Mouse (Mus musculus) right cerebral cortex, postnatal 36 days (tissue): ENCODE measurements around the gene Mogat1.
A peak's percentile ranks its signal among the peaks of the same experiment; 100 is the strongest.
"Not testable (repeated sequence)": the region's sequence is repeated elsewhere in the genome, so short reads cannot be mapped to it uniquely, and the experiment has no call there.

Experiments used
- DNase-seq, 2 experiments: peaks; one replicate each; pipeline ENCODE4 v3.0.0; 2022; ENCODE audit warnings: low spot score in 2 of 2, mixed read lengths in 1 of 2

Mogat1 gene

DNA sequence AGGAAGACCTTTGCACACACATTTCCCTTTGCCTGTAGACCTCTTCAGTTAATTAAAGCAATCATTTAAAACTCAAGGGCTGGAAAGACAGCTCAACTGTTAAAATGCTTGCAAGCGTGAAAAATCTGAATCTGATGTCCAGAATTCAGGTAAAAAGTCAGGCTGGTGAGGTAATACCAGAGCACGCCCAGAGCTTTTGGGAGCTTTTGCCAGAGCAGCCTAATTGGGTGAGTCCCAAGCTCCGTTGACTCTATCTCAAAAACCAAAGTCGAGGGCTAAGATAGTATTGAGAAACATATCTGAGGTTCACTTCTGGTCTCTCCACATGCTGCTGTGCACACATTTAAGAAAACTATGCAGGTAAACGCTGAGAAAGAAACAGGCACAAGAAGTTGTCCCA is at the start of gene Mogat1:
TSS of gene Mogat1 (plus strand) at position 130 of the 400 bp plus-strand sequence.
- no peak for DNase-seq

DNA sequence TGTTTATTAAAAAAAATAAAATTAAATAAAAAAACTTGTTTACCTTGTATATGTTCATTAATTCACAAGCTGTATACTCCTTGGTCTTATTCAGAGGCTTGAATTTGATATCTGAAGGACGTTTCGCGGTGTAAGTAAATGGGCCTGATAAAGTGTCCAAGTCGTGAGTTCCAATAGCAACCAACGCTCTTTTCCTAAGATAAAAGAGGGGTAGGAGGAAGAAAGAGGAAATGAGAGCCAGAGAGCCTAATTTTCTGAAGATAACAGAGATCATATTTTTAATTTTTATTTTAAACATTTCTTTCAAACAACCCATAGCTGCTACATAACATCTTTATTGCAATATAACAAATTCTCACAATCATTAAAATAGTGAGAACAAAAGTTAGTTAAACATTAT is 38.4 kb upstream of the Mogat1 start:
- no peak for DNase-seq

DNA sequence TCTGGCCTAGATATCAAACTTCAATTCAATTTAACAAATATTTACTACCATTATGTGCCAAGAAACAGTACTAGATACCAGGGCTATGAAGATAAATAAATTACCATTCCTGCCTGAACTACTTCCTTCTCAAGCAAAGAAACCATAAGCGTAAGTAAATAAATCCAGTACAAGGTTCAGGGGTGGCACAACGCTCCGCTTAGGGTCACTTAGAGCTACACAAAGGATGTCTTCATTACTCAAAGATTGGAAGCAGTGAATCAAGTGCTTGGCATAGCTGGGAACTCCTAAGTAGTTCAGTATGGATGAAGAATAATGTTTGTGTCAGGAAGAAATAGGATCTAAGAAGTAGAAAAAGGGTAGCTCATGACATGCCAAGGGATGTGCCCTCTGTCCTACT is 27.4 kb upstream of the Mogat1 start:
- DNase-seq = no peak

GRCm38 (mm10) chr1:78484361-78484760 is 26.4 kb upstream of the Mogat1 start:
- no peak for DNase-seq

- no peak for DNase-seq
These were observed 22.4 kb upstream of the Mogat1 start for GRCm38 (mm10) chr1:78488427-78488751.

- DNase-seq = peak; percentile 77 to 84
These were observed 21.9 kb upstream of the Mogat1 start, which contains the start of gene Farsb for GRCm38 (mm10) chr1:78488752-78489492. TSS of gene Farsb (minus strand) at chr1:78488897.

- no peak for DNase-seq
These were observed 20.6 kb upstream of the Mogat1 start for GRCm38 (mm10) chr1:78490143-78490542.

GRCm38 (mm10) chr1:78501036-78501435 is 9.8 kb upstream of the Mogat1 start:
- no peak for DNase-seq

GRCm38 (mm10) chr1:78501856-78502255 is 8.9 kb upstream of the Mogat1 start:
- not testable (repeated sequence) for DNase-seq

DNA sequence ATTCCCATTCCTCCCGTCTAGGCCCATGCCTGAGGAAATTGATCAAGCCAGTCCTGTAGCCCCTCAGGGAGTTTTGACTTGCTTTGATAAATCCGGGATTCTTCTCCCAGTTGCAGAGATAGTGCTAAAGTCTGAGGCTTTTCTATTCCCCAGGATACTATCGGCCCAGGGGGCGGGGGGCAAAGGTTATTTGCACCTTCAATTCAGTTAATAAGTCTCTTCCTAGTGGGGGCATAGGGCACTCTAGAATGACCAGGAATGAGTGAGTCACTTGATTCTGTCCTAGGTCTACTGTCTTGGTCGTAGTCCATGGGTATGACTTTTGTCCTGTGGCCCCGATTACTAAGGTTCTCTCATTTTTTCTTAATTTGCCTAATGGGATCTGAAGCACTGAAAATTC is 8.3 kb upstream of the Mogat1 start:
- no peak for DNase-seq

DNA sequence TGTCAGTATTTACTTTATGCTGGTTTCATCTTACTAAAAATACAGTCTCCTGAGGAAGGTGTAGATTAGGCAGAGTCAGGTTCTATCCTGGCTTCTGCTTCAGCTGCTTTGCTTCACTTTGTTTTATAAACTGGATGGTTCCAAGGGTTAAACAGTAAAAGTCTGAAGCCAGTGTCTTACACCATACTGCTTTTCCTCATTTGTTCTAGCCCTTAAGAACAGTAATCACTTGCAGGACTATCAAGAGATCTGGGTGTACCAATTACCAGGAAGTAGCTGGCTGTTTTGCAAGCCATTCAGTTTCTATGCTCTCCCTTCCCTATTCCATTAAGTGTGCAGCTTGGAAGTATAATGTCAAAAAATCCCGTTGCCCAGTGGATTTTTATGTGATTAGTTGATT is 3.7 kb upstream of the Mogat1 start:
- no peak for DNase-seq

- no peak for DNase-seq
These were observed 900 bp downstream of the Mogat1 start, which contains the start of gene BC035947 for GRCm38 (mm10) chr1:78511621-78512160. TSS of gene BC035947 (minus strand) at chr1:78512158.

- DNase-seq = no peak
These were observed 2.0 kb downstream of the Mogat1 start for GRCm38 (mm10) chr1:78512756-78513155.

DNA sequence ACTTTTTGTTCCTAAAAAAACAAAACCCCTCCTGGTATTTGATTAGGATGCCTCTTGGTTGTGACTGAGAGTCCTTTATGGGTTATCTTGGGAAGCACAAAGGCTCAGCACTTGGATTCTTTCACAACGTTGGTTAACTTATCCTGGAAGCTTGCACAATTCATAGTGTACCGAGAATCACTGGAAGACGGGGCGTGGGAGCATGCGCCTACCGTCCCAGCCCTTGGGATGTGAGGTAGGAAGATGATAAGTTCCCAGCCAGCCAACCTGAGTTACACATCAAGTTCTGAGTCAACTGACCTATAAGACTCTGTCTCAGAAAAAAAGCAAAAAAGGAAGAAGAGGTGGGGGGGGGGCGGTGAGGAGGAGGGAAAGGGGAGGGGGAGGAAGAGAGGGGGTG is 8.1 kb downstream of the Mogat1 start:
- no peak for DNase-seq

DNA sequence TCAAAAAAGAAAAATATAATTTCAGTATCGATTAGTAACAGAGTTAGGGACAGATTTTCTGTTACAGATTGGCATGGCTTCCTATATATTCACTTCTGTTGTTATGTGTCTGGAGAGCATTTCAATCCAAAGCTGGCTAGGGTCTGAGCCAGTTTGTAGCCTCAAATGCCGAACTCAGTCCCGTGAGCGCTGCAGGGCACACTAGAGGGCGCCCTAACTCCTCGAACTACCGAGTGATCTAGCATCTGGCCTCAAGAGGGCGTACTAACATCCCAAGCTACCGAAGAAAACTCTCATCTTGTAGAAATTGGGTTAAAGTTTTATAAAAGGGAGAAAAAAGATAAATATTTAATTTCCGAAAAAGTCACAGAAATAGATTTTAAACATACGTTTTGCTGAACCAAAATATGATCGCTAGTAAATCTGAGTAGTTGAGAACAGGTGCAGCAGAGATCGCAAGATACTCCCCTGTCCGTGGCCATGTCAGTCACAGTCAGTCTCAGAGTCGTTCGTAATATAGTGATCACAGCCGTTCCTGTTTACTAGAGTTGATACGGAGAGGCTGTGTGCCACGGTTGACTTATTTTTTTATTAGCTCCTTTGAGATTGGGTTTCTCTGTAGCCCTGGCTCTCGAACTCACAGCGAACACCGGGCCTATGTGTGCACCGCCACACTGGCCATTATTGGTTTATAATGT is 14.5 kb downstream of the Mogat1 start:
- peak; percentile 26 to 43 for DNase-seq

GRCm38 (mm10) chr1:78528356-78528755 is 17.6 kb downstream of the Mogat1 start:
- no peak for DNase-seq

DNA sequence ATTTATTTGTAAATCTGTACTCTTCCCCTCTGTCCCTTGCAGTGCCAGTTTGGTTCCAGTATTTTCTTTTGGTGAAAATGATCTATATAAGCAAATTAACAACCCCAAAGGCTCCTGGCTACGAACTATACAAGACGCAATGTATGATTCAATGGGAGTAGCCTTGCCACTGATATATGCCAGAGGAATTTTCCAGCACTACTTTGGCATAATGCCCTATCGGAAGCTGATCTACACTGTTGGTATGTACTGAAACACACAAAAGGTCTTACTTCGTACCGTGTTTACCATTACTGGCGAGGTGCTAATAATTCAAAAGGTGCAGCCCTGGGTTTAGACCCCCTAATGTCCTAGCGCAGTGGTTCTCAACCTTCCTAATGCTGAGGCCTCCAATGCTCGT is 18.2 kb downstream of the Mogat1 start:
- no peak for DNase-seq

- DNase-seq = no peak
These were observed 19.9 kb downstream of the Mogat1 start for GRCm38 (mm10) chr1:78530500-78531215.

GRCm38 (mm10) chr1:78532184-78532800 is 21.5 kb downstream of the Mogat1 start:
- no peak for DNase-seq

- DNase-seq = no peak
These were observed 23.8 kb downstream of the Mogat1 start for GRCm38 (mm10) chr1:78534428-78535150.
